Mouse (Mus musculus) kidney, postnatal 0 days (tissue): ENCODE results near the gene Ubr4. TPM values are rescaled to one million over a fixed set of nuclear protein-coding genes. Genes with fewer than 3 reads are reported as not detected.

Experiments
- ATAC-seq: fragments of 200-750 bp; cut with Nextera tagmentation; replicated peaks from 2 replicates; pipeline ENCODE4 v1.8.0; 2017; ENCODE audit warnings: low read depth, moderate number of reproducible peaks, moderate TSS enrichment, moderate library complexity; ENCODE audit not compliant: low FRiP score
- DNase-seq: peaks from one replicate; pipeline ENCODE4 v3.0.0-alpha.2; 2016; ENCODE audit warnings: low spot score
- H3K27ac ChIP-seq: fragments of 300-500 bp; sonication (generic); 2 replicates; pipeline ENCODE4 v1.5.1; 2014; ENCODE audit warnings: mild to moderate bottlenecking
- H3K27me3 ChIP-seq: fragments of 300-500 bp; sonication (generic); 2 replicates; pipeline ENCODE4 v1.6.1; 2014; ENCODE audit warnings: low read length, mixed read lengths; ENCODE audit not compliant: insufficient read depth
- H3K36me3 ChIP-seq: fragments of 300-500 bp; sonication (generic); 2 replicates; pipeline ENCODE4 v1.6.1; 2014; ENCODE audit warnings: low read length, mixed read lengths; ENCODE audit not compliant: insufficient read depth
- H3K4me1 ChIP-seq: fragments of 300-500 bp; sonication (generic); replicated peaks from 2 replicates; pipeline ENCODE4 v1.6.1; 2014; ENCODE audit warnings: antibody characterized with exemption, low read length, mixed read lengths; ENCODE audit not compliant: insufficient read depth
- H3K4me2 ChIP-seq: fragments of 300-500 bp; sonication (generic); 2 replicates; pipeline ENCODE4 v1.6.1; 2014; ENCODE audit warnings: mild to moderate bottlenecking, low read length, moderate library complexity, mixed read lengths
- H3K4me3 ChIP-seq: fragments of 300-500 bp; sonication (generic); replicated peaks from 2 replicates; pipeline ENCODE4 v1.5.1; 2014; ENCODE audit warnings: low read depth, low read length
- H3K9ac ChIP-seq: fragments of 300-500 bp; sonication (generic); 2 replicates; pipeline ENCODE4 v1.6.1; 2014; ENCODE audit warnings: low read depth, low read length
- H3K9me3 ChIP-seq: fragments of 300-500 bp; sonication (generic); replicated peaks from 2 replicates; pipeline ENCODE4 v1.6.1; 2016; ENCODE audit warnings: low read length, inconsistent platforms, mixed read lengths
- CTCF ChIP-seq: IDR thresholded peaks from 2 replicates; pipeline ENCODE4 v1.5.1; 2016; ENCODE audit warnings: antibody characterized with exemption, low read depth, mild to moderate bottlenecking, moderate library complexity
- WGBS: fragments of 180-500 bp; shearing (Covaris S2); extraction: QIAGEN DNeasy Blood & Tissue Kit; methylation state at CpG from one replicate; pipeline ENCODE4 v1.1.7; 2014; 5-methylcytosine and 5-hydroxymethylcytosine counted together
- polyA plus RNA-seq: library from polyadenylated mRNA; unstranded; fragments of >200 nt; fragmentation: Nextera tagmentation; extraction: Ambion mirVana; gene quantifications from 2 replicates; pipeline ENCODE4 v1.2.1, GENCODE M21; 2015

Gene Ubr4
- polyA plus RNA-seq, 1 experiment from 2014 or later, result 46.2 TPM

- ATAC-seq, result no peak
- DNase-seq, result peak; percentile 1
- Histone ChIP-seq H3K4me1 (no peaks in the 10 kb centered on the region), H3K27ac (no peak overlapping the region), H3K9me3 (no peaks in the 10 kb centered on the region), H3K4me3 (no peak overlapping the region), H3K4me2 (no peak overlapping the region), H3K27me3 (no peaks in the 10 kb centered on the region), H3K36me3 (peaks cover 92% of the 10 kb centered on the region), H3K9ac (no peak overlapping the region)
- WGBS, result 70% methylated on average over 4 of the region's 4 CpGs
- TF ChIP-seq CTCF, result no peak
Measured at GRCm38 (mm10) chr4:139430891-139431290, 78.5 kb downstream of the Ubr4 start.

- H3K4me1 ChIP-seq, result no peaks in the 10 kb centered on the region
- H3K36me3 ChIP-seq, result peaks cover 92% of the 10 kb centered on the region
- no peaks in the 10 kb centered on the region for H3K27me3 ChIP-seq
- ATAC-seq, result no peak
- TF ChIP-seq CTCF, result no peak
- DNase-seq, result peak; percentile 7
- no peak overlapping the region for H3K4me3 ChIP-seq
- WGBS, result 80% methylated on average over 15 of the region's 15 CpGs
- H3K27ac ChIP-seq, result peak overlapping the region; percentile 34; the same call in 1 of the 2 replicates
- H3K4me2 ChIP-seq, result no peak overlapping the region
- no peak overlapping the region for H3K9ac ChIP-seq
- H3K9me3 ChIP-seq, result no peaks in the 10 kb centered on the region
Measured at GRCm38 (mm10) chr4:139432966-139433765, 80.8 kb downstream of the Ubr4 start.

GRCm38 (mm10) chr4:139441244-139441643 is 88.8 kb downstream of the Ubr4 start:
- no peak for ATAC-seq

GRCm38 (mm10) chr4:139441806-139442205 is 89.4 kb downstream of the Ubr4 start:
- TF ChIP-seq CTCF, result no peak
- 90% methylated on average over 4 of the region's 4 CpGs for WGBS

More at GRCm38 (mm10) chr4:139441244-139441643, 88.8 kb downstream of the Ubr4 start:
- Histone ChIP-seq H3K9ac (no peak overlapping the region), H3K9me3 (no peaks in the 10 kb centered on the region), H3K27me3 (no peaks in the 10 kb centered on the region), H3K36me3 (peaks cover 87% of the 10 kb centered on the region), H3K4me1 (no peaks in the 10 kb centered on the region), H3K27ac (no peak overlapping the region), H3K4me2 (no peak overlapping the region), H3K4me3 (no peak overlapping the region)
- TF ChIP-seq CTCF, result no peak
- no peak for DNase-seq
- WGBS, result 86% methylated on average over 5 of the region's 5 CpGs

GRCm38 (mm10) chr4:139442391-139443355 is 90.3 kb downstream of the Ubr4 start:
- no peak for TF ChIP-seq CTCF
- no peaks in the 10 kb centered on the region for H3K27me3 ChIP-seq
- no peaks in the 10 kb centered on the region for H3K4me1 ChIP-seq
- peaks cover 87% of the 10 kb centered on the region for H3K36me3 ChIP-seq
- ATAC-seq (no peak), DNase-seq (no peak)
- no peak overlapping the region for H3K9ac ChIP-seq
- 89% methylated on average over 15 of the region's 15 CpGs for WGBS
- no peaks in the 10 kb centered on the region for H3K9me3 ChIP-seq
- no peak overlapping the region for H3K4me3 ChIP-seq
- H3K4me2 ChIP-seq, result no peak overlapping the region
- H3K27ac ChIP-seq, result no peak overlapping the region

More at GRCm38 (mm10) chr4:139441806-139442205, 89.4 kb downstream of the Ubr4 start:
- ATAC-seq (no peak), DNase-seq (no peak)
- Histone ChIP-seq H3K4me1 (no peaks in the 10 kb centered on the region), H3K4me2 (no peak overlapping the region), H3K27me3 (no peaks in the 10 kb centered on the region), H3K4me3 (no peak overlapping the region), H3K9me3 (no peaks in the 10 kb centered on the region), H3K36me3 (peaks cover 87% of the 10 kb centered on the region), H3K27ac (no peak overlapping the region), H3K9ac (no peak overlapping the region)

- WGBS, result 93% methylated on average over 10 of the region's 10 CpGs
- H3K27ac ChIP-seq, result no peak overlapping the region
- H3K9me3 ChIP-seq, result no peaks in the 10 kb centered on the region
- TF ChIP-seq CTCF, result no peak
- DNase-seq, result no peak
- no peaks in the 10 kb centered on the region for H3K4me1 ChIP-seq
- no peaks in the 10 kb centered on the region for H3K27me3 ChIP-seq
- no peak overlapping the region for H3K9ac ChIP-seq
- H3K4me2 ChIP-seq, result no peak overlapping the region
- H3K4me3 ChIP-seq, result no peak overlapping the region
- H3K36me3 ChIP-seq, result peaks cover 87% of the 10 kb centered on the region
- ATAC-seq, result no peak
Measured at GRCm38 (mm10) chr4:139444315-139444714, 91.9 kb downstream of the Ubr4 start.
